Mouse (Mus musculus) CH12.LX (cell line): ENCODE results near the gene Zfp593. TPM values are rescaled to one million over a fixed set of nuclear protein-coding genes. Genes with fewer than 3 reads are reported as not detected.

Source experiments
- DNase-seq: peaks from one replicate; pipeline ENCODE4 v3.0.0-alpha.2; 2013; ENCODE audit errors: extremely low read depth
- H3K27ac ChIP-seq: 2 replicates; pipeline ENCODE4 v1.5.1; 2012; ENCODE audit warnings: low read depth, mild to moderate bottlenecking, control low read depth, moderate library complexity; ENCODE audit not compliant: insufficient read depth
- H3K27me3 ChIP-seq: replicated peaks from 2 replicates; pipeline ENCODE3; 2012; ENCODE audit warnings: inconsistent platforms
- H3K36me3 ChIP-seq, 2 experiments: replicated peaks in 1 of 2; 2 replicates each; pipeline versions ENCODE3 to v1.6.1; 2012; ENCODE audit warnings: inconsistent platforms in 1 of 2, low read length in 1 of 2, mild to moderate bottlenecking in 1 of 2, mixed read lengths in 1 of 2, moderate library complexity in 1 of 2; ENCODE audit not compliant: control insufficient read depth in 1 of 2, insufficient read depth in 1 of 2
- H3K4me1 ChIP-seq, 2 experiments: 2 replicates each; pipeline ENCODE4 v1.6.1; 2012; ENCODE audit warnings: inconsistent platforms in 1 of 2, moderate library complexity in 1 of 2; ENCODE audit not compliant: insufficient read depth in 2 of 2, control insufficient read depth in 1 of 2
- H3K4me2 ChIP-seq: 2 replicates; pipeline ENCODE4 v1.6.1; 2012; ENCODE audit warnings: low read depth, mild to moderate bottlenecking, control low read depth; ENCODE audit not compliant: poor library complexity, insufficient read depth, severe bottlenecking
- H3K4me3 ChIP-seq, 3 experiments: fragments of 150-350 bp in 1 of 3; sonication (generic) in 1 of 3; replicated peaks in 1 of 3; 2 replicates each; pipeline versions ENCODE3 to v1.5.1; 2011 to 2012; ENCODE audit warnings: low read depth in 2 of 3, low read length in 2 of 3, mild to moderate bottlenecking in 2 of 3, moderate library complexity in 2 of 3, control low read depth in 1 of 3, improper control_type of control experiment in 1 of 3, inconsistent platforms in 1 of 3, mixed read lengths in 1 of 3; ENCODE audit not compliant: poor library complexity in 1 of 3
- H3K79me2 ChIP-seq: replicated peaks from 2 replicates; pipeline ENCODE4 v1.6.1; 2012; ENCODE audit warnings: mild to moderate bottlenecking, moderate library complexity; ENCODE audit not compliant: control insufficient read depth, poor library complexity, insufficient read depth, severe bottlenecking; ENCODE audit errors: extremely low read depth
- H3K9ac ChIP-seq: 2 replicates; pipeline ENCODE4 v1.6.1; 2012; ENCODE audit warnings: low read depth, mild to moderate bottlenecking, control low read depth, moderate library complexity; ENCODE audit not compliant: insufficient read depth
- H3K9me3 ChIP-seq: replicated peaks from 2 replicates; pipeline ENCODE3; 2012; ENCODE audit warnings: low read length, inconsistent platforms, mixed read lengths
- CHD1 ChIP-seq: IDR thresholded peaks from 2 replicates; pipeline ENCODE4 v1.6.1; 2012; ENCODE audit warnings: low read depth, low read length, improper control_type of control experiment, inconsistent platforms
- CHD2 ChIP-seq: IDR thresholded peaks from 2 replicates; pipeline ENCODE4 v1.6.1; 2011; ENCODE audit warnings: low read length, improper control_type of control experiment
- ELF1 ChIP-seq: IDR thresholded peaks from 2 replicates; pipeline ENCODE4 v1.6.1; 2014; ENCODE audit warnings: low read depth, mild to moderate bottlenecking, inconsistent platforms, low read length, improper control_type of control experiment
- HCFC1 ChIP-seq: IDR thresholded peaks from 2 replicates; pipeline ENCODE4 v1.6.1; 2012; ENCODE audit warnings: low read depth, mild to moderate bottlenecking, inconsistent platforms, low read length, improper control_type of control experiment
- IRF4 ChIP-seq: IDR thresholded peaks from 2 replicates; pipeline ENCODE4 v1.6.1; 2014; ENCODE audit warnings: low read depth, mild to moderate bottlenecking, inconsistent platforms, low read length, improper control_type of control experiment
- MAX ChIP-seq: IDR thresholded peaks from 2 replicates; pipeline ENCODE4 v1.6.1; 2011; ENCODE audit warnings: low read length, improper control_type of control experiment
- MAZ ChIP-seq: IDR thresholded peaks from 2 replicates; pipeline ENCODE4 v1.6.1; 2012; ENCODE audit warnings: low read depth, mild to moderate bottlenecking, inconsistent platforms, low read length, improper control_type of control experiment, moderate library complexity
- MEF2A ChIP-seq: IDR thresholded peaks from 2 replicates; pipeline ENCODE4 v1.6.1; 2014; ENCODE audit warnings: low read depth, mild to moderate bottlenecking, inconsistent platforms, low read length, improper control_type of control experiment, borderline replicate concordance
- NELFE ChIP-seq: IDR thresholded peaks from 2 replicates; pipeline ENCODE4 v1.6.1; 2011; ENCODE audit warnings: low read depth, low read length, improper control_type of control experiment
- POLR2A ChIP-seq: IDR thresholded peaks from 2 replicates; pipeline ENCODE4 v1.6.1; 2011; ENCODE audit warnings: low read depth, mild to moderate bottlenecking, improper control_type of control experiment, low read length
- POLR2AphosphoS2 ChIP-seq: IDR thresholded peaks from 2 replicates; pipeline ENCODE4 v1.6.1; 2011; ENCODE audit warnings: low read depth, low read length, improper control_type of control experiment
- RCOR1 ChIP-seq: conservative IDR thresholded peaks from 2 replicates; pipeline ENCODE4 v1.6.1; 2012; ENCODE audit warnings: low read depth, mild to moderate bottlenecking, inconsistent platforms, low read length, improper control_type of control experiment
- SIN3A ChIP-seq: IDR thresholded peaks from 2 replicates; pipeline ENCODE4 v1.6.1; 2012; ENCODE audit warnings: low read length, improper control_type of control experiment, inconsistent platforms
- TBP ChIP-seq: conservative IDR thresholded peaks from 2 replicates; pipeline ENCODE4 v1.6.1; 2011; ENCODE audit warnings: low read depth, low read length, improper control_type of control experiment
- ZKSCAN1 ChIP-seq: IDR thresholded peaks from 2 replicates; pipeline ENCODE4 v1.6.1; 2012; ENCODE audit warnings: low read depth, inconsistent platforms, low read length, improper control_type of control experiment, borderline replicate concordance
- ZMIZ1 ChIP-seq: IDR thresholded peaks from 2 replicates; pipeline ENCODE4 v1.6.1; 2012; ENCODE audit warnings: low read depth, mild to moderate bottlenecking, inconsistent platforms, low read length, improper control_type of control experiment
- dilution Hi-C: fragments of 300-500 bp; cut with MboI; formaldehyde crosslinking; loops from 2 replicates; pipeline ENCODE4 v1.14.3; 2020; ENCODE audit warnings: low sequenced_read_pairs; ENCODE audit not compliant: extremely low pct_unique_long_range_greater_than_20kb, extremely low pct_ligation_motif_present
- in situ Hi-C: fragments of 300-500 bp; cut with MboI; formaldehyde crosslinking; loops from 3 replicates; pipeline ENCODE4 v1.14.3; 2019; ENCODE audit warnings: low sequenced_read_pairs, low pct_ligation_motif_present, low pct_unique_long_range_greater_than_20kb, mixed read lengths
- polyA plus RNA-seq: library from polyadenylated mRNA; unstranded; fragments of >175 nt; gene quantifications from 2 replicates; pipeline ENCODE4 v1.2.1, GENCODE M21; 2012; ENCODE audit warnings: low read depth; ENCODE audit not compliant: insufficient read length
- total RNA-seq, 2 experiments: library from RNA; depleted of rRNA; stranded (reverse); fragments of 300-350 nt in 1 of 2; fragments of >200 nt in 1 of 2; gene quantifications; 2 replicates each; pipeline ENCODE4 v1.2.3; 2012 to 2014

Zfp593 gene
- total and polyA plus RNA-seq, 3 experiments, result 28.9 to 34.7 (median 29.1) TPM

DNA sequence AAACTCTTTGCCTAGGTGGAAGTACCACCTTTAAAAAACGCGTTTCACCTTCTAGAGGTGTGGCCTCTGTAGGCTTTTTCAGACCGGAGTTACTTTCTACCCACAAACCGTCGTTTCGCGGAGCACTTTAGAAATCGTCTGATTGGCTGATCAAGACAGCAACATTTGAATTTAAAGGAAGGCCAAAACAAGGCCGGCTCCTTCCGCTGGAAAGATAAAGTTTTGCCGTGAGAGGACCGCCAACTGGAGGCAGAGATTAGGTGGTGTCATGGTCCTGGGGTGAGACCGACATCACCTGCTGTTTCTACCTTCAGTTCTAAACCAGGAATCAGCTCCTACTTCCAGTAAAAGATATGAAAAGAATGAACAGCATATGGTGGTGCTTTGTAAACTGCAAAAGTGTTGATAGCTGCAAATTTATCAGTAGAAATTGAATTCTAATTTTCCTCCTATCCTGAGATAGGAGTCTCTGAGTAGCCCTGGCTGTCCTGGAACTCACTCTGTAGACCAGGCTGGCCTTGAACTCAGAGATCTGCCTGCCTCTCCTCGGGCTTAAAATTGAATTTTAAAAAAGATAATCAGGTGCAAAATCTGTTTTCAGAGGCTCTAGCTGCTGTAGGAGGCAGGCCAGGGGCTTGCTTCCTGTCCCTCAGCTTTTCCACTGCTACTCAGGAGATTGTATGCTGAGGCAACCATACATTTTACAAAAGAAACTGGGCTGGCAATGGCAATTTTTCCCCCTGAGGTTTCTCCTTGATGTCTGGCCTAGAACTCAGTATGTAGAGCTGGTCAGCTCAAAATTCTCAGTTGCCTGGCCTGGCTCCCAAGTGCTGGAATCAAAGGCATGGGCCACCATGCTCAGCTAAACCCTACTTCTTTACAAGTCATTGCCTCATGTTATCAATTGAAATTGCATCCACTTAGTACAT is 28.3 kb upstream of the Zfp593 start:
- peak; percentile 95 for DNase-seq
- peak overlapping the region; percentile 33 to 44 (median 38) for H3K4me3 ChIP-seq
- H3K9me3 ChIP-seq, result no peaks in the 10 kb centered on the region
- dilution Hi-C loops (no loop called here), in situ Hi-C loops (loop anchor here (25.0 kb wide), 1 partner anchor 214 kb away; the partner anchor contains the start of gene Paqr7)
- H3K36me3 ChIP-seq, result peaks cover 16 to 27% of the 10 kb centered on the region in 2 experiments
- peak overlapping the region; percentile 80 for H3K9ac ChIP-seq
- TF ChIP-seq ZMIZ1, result 0 out of 2 replicates have a peak, but pooled peaks have one; percentile 28
- peak; percentile 72 for TF ChIP-seq SIN3A
- 0 out of 2 replicates have a peak, but pooled peaks have one; percentile 58 for TF ChIP-seq HCFC1
- peak; percentile 58 for TF ChIP-seq ELF1
- TF ChIP-seq TBP, result peak; percentile 64; the same call in 1 of the 2 replicates
- TF ChIP-seq MAZ, result 0 out of 2 replicates have a peak, but pooled peaks have one; percentile 43
- TF ChIP-seq POLR2AphosphoS2, result 0 out of 2 replicates have a peak, but pooled peaks have one; percentile 71
- TF ChIP-seq CHD1, result no peak
- no peak for TF ChIP-seq ZKSCAN1
- no peak for TF ChIP-seq CHD2
- peak; percentile 71 for TF ChIP-seq NELFE
- TF ChIP-seq RCOR1, result no peak
- TF ChIP-seq POLR2A, result peak; percentile 81
- 0 out of 2 replicates have a peak, but pooled peaks have one; percentile 18 for TF ChIP-seq MEF2A
- TF ChIP-seq MAX, result 0 out of 2 replicates have a peak, but pooled peaks have one; percentile 2
- H3K27ac ChIP-seq, result peak overlapping the region; percentile 52
- H3K4me1 ChIP-seq, result peaks cover 3 to 11% of the 10 kb centered on the region in 2 experiments; a peak in 3 of 4 replicates
- H3K4me2 ChIP-seq, result peak overlapping the region; percentile 81
- no peaks in the 10 kb centered on the region for H3K79me2 ChIP-seq
- no peaks in the 10 kb centered on the region for H3K27me3 ChIP-seq

GRCm38 (mm10) chr4:134272731-134273416 is 27.5 kb upstream of the Zfp593 start:
- in situ Hi-C loops, result loop anchor here (25.0 kb wide), 1 partner anchor 214 kb away; the partner anchor contains the start of gene Paqr7
- Histone ChIP-seq H3K9me3 (no peaks in the 10 kb centered on the region), H3K79me2 (no peaks in the 10 kb centered on the region), H3K4me1 (peaks cover 3 to 11% of the 10 kb centered on the region in 2 experiments; a peak in 3 of 4 replicates), H3K4me2 (peak overlapping the region; percentile 67), H3K4me3 (peak overlapping the region; percentile 33 to 44 (median 38)), H3K27ac (no peak overlapping the region), H3K36me3 (peaks cover 10 to 20% of the 10 kb centered on the region in 2 experiments), H3K27me3 (no peaks in the 10 kb centered on the region), H3K9ac (peak overlapping the region; percentile 52)
- peak; percentile 15 for DNase-seq
- dilution Hi-C loops, result no loop called here
- TF ChIP-seq HCFC1, result no peak
- TF ChIP-seq IRF4, result 0 out of 2 replicates have a peak, but pooled peaks have one; percentile 15
